Mouse (Mus musculus): ENCODE data around the gene Hadh.

GRCm38 (mm10) chr3:131212200-131212599, 59.7 kb downstream of the Hadh start:
- TF ChIP-seq CTCF (IDR thresholded peaks at IDR 0.05; ENCODE audit: low read depth, low read length), result no peak
- no peak for TF ChIP-seq GATA1 (IDR thresholded peaks at IDR 0.05; ENCODE audit: borderline replicate concordance, low read length)
- TF ChIP-seq GATA2 (IDR thresholded peaks at IDR 0.05; ENCODE audit: borderline replicate concordance, low read depth, low read length), result no peak
- no peak for TF ChIP-seq TAL1 (conservative IDR thresholded peaks at IDR 0.05; ENCODE audit: low read depth, low read length)
